Mouse (Mus musculus) urinary bladder, postnatal 10 days (tissue): ENCODE measurements around the gene Rgs14.

Source experiments
- DNase-seq: peaks from one replicate; pipeline ENCODE4 v3.0.0; 2022; ENCODE audit warnings: low spot score

Rgs14 gene

GRCm38 (mm10) chr13:55404853-55405782, 35.6 kb downstream of the Rgs14 start:
- peak; percentile 42 for DNase-seq

- no peak for DNase-seq
These were observed 36.4 kb downstream of the Rgs14 start for GRCm38 (mm10) chr13:55405783-55406390.

GRCm38 (mm10) chr13:55407341-55407740, 37.8 kb downstream of the Rgs14 start:
- DNase-seq = no peak

GRCm38 (mm10) chr13:55408546-55409120, 39.1 kb downstream of the Rgs14 start:
- DNase-seq = no peak

- no peak for DNase-seq
These were observed 42.3 kb downstream of the Rgs14 start for GRCm38 (mm10) chr13:55411826-55412225.

- DNase-seq = no peak
These were observed 43.2 kb downstream of the Rgs14 start for GRCm38 (mm10) chr13:55412643-55413307.

- DNase-seq = no peak
These were observed 43.8 kb downstream of the Rgs14 start for GRCm38 (mm10) chr13:55413333-55413732.

GRCm38 (mm10) chr13:55414743-55415380, 45.3 kb downstream of the Rgs14 start, which contains the start of gene Pfn3:
Gene Pfn3 (minus strand): TSS chr13:55415232.
- no peak for DNase-seq

GRCm38 (mm10) chr13:55418004-55418403, 48.5 kb downstream of the Rgs14 start:
- peak; percentile 68 for DNase-seq

GRCm38 (mm10) chr13:55419142-55419541, 49.6 kb downstream of the Rgs14 start:
- no peak for DNase-seq

- DNase-seq = no peak
These were observed 50.7 kb downstream of the Rgs14 start for GRCm38 (mm10) chr13:55420018-55420932.

- no peak for DNase-seq
These were observed 51.6 kb downstream of the Rgs14 start for GRCm38 (mm10) chr13:55420933-55421800.

GRCm38 (mm10) chr13:55426613-55427012, 57.1 kb downstream of the Rgs14 start, which contains the start of gene F12:
Gene F12 (minus strand): TSS chr13:55426793.
- DNase-seq = no peak

GRCm38 (mm10) chr13:55429226-55429888, 59.8 kb downstream of the Rgs14 start:
- no peak for DNase-seq

GRCm38 (mm10) chr13:55430566-55430965, 61.0 kb downstream of the Rgs14 start:
- DNase-seq = no peak

- no peak for DNase-seq
These were observed 62.6 kb downstream of the Rgs14 start for GRCm38 (mm10) chr13:55431889-55432685.
